ENCODE assay signal across 14 mouse cellular contexts in genomic region chr11:36746286-36746685, GRCm38 (mm10).
"Had no signal": no experiment of that assay in that cellular context is flagged by ENCODE, and none has a peak within 500 bp of the region (broad histone marks: within the 10 kb centered on the region; RNA-seq: fewer than 3 reads in every experiment).

No protein-coding gene starts in this region.

- H3K4me2 ChIP-seq: lung, embryonic 14.5 days; midbrain, embryonic 11.5 days had no signal

- H3K4me1 ChIP-seq: megakaryocyte, embryonic 14.5 days had no signal

- H3K9ac ChIP-seq: liver, embryonic 14.5 days; liver, postnatal 0 days; lung, embryonic 14.5 days had no signal

- H3K27ac ChIP-seq: liver, embryonic 14.5 days; macrophage had no signal

- DNase-seq: kidney, adult 18-20 months; kidney, adult 9 months; kidney, postnatal 14 days; kidney, postnatal 4 days; liver, postnatal 0 days; lung, embryonic 14.5 days; midbrain, embryonic 14.5 days; thymus, adult 18-20 months; thymus, postnatal 36 days had no signal

- H3K27me3 ChIP-seq: megakaryocyte, embryonic 14.5 days had no signal

- ATAC-seq: liver, postnatal 0 days; lung, postnatal 0 days had no signal

- H3K9me3 ChIP-seq: megakaryocyte, embryonic 14.5 days had no signal

- H3K4me3 ChIP-seq: megakaryocyte, embryonic 14.5 days had no signal
